Mouse (Mus musculus): ENCODE data around the gene Stat5b. TPM values are rescaled to one million over a fixed set of nuclear protein-coding genes. Genes with fewer than 3 reads are reported as not detected.

Gene Stat5b
- polyA plus RNA-seq, 1 experiment from 2014 or later = 17.3 TPM

DNA sequence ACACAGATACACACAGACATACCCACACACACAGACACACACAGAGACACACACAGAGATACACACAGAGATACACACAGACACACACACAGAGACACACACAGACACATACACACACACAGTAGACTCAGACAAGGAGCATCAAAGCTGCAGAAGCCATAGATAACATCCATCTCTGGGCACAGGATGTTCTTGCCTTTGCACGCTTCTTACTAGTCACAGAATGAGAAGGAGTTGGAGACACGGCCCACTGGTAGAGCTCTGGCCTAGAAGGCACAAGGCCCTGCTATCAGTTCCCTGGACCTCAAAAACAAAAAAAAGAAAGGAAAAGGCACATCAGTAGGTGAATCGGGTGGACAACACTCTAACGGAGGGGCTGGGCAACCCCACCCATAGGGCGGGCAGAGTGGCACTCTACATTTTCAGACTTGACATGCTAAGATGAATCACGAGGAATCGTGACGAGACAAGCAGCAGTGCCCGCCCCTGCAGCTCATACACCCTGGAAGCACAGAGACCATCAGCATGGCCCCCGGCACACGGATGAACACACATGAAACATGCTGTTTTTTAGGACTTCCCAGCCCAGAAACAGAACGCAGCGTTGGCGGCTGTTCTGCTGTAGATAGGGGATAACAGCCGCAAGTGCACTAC is 32.0 kb downstream of the Stat5b start:
- Histone ChIP-seq H3K4me3 (ENCODE audit: low read depth, low read length) (no peak overlapping the region), H3K27me3 (ENCODE audit: control insufficient read depth, insufficient read depth, low read length) (no peaks in the 10 kb centered on the region), H3K36me3 (ENCODE audit: control insufficient read depth, insufficient read depth, low read length) (no peaks in the 10 kb centered on the region), H3K27ac (ENCODE audit: low read depth, low read length) (no peak overlapping the region), H3K9me3 (ENCODE audit: control insufficient read depth, low read length) (no peaks in the 10 kb centered on the region), H3K9ac (replicated peaks; ENCODE audit: low read depth, low read length) (no peak overlapping the region), H3K4me2 (ENCODE audit: low read depth, low read length) (no peak overlapping the region), H3K4me1 (ENCODE audit: control insufficient read depth, insufficient read depth, low read length) (peaks cover 5% of the 10 kb centered on the region; the same call in 1 of the 2 replicates)
- ATAC-seq (ENCODE audit: low read depth) = no peak
- 92% methylated on average over 15 of the region's 15 CpGs for WGBS

DNA sequence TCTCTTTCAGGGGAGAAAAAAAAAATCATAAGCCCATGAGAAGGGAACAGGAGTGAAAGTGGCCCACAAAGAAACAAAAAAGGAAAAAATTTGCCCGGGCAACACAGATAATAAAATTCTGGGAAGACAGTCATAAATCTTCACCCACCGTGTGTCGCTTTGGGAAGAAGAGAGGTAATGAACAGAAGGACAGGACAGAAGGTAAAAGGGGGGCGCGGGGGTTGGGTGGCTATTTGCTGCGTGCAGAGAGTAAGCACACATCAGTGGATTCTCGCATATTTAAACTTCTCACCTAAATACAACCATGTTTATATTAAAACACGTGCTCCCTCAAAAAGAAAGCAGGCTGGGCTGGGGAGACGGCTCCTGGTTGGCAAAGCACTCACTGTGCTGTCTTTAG is 33.2 kb downstream of the Stat5b start:
- peaks cover 5% of the 10 kb centered on the region; the same call in 1 of the 2 replicates for H3K4me1 ChIP-seq (ENCODE audit: control insufficient read depth, insufficient read depth, low read length)
- WGBS = 34% methylated on average over 9 of the region's 9 CpGs
- H3K9ac ChIP-seq (replicated peaks; ENCODE audit: low read depth, low read length) = no peak overlapping the region
- H3K27ac ChIP-seq (ENCODE audit: low read depth, low read length) = no peak overlapping the region
- ATAC-seq (ENCODE audit: low read depth) = no peak
- no peak overlapping the region for H3K4me3 ChIP-seq (ENCODE audit: low read depth, low read length)
- no peaks in the 10 kb centered on the region for H3K9me3 ChIP-seq (ENCODE audit: control insufficient read depth, low read length)
- H3K27me3 ChIP-seq (ENCODE audit: control insufficient read depth, insufficient read depth, low read length) = no peaks in the 10 kb centered on the region
- H3K4me2 ChIP-seq (ENCODE audit: low read depth, low read length) = no peak overlapping the region
- no peaks in the 10 kb centered on the region for H3K36me3 ChIP-seq (ENCODE audit: control insufficient read depth, insufficient read depth, low read length)

DNA sequence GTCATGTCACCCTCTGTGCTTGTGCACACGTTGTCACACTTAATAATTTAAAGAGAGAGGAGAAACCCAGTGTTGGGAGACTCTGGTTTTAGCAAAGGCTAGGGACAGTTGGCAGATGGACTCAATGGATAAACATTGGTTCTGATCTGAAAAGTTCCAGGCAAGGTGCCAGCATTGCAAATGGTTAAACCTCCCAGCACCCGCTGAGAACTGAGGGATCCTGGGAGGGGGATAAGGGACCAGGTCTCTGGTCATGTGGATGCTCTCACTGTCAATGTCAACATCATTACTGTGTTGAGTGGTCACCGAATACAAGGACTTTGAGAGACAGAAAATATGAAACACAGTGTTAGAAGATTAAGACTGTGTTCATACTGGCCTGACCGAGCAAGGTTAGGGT is 33.7 kb downstream of the Stat5b start:
- no peak overlapping the region for H3K27ac ChIP-seq (ENCODE audit: low read depth, low read length)
- H3K9me3 ChIP-seq (ENCODE audit: control insufficient read depth, low read length) = no peaks in the 10 kb centered on the region
- no peak overlapping the region for H3K9ac ChIP-seq (replicated peaks; ENCODE audit: low read depth, low read length)
- H3K4me1 ChIP-seq (ENCODE audit: control insufficient read depth, insufficient read depth, low read length) = peaks cover 5% of the 10 kb centered on the region; the same call in 1 of the 2 replicates
- H3K27me3 ChIP-seq (ENCODE audit: control insufficient read depth, insufficient read depth, low read length) = no peaks in the 10 kb centered on the region
- no peaks in the 10 kb centered on the region for H3K36me3 ChIP-seq (ENCODE audit: control insufficient read depth, insufficient read depth, low read length)
- no peak overlapping the region for H3K4me3 ChIP-seq (ENCODE audit: low read depth, low read length)
- no peak for ATAC-seq (ENCODE audit: low read depth)
- WGBS = 65% methylated on average over 4 of the region's 4 CpGs
- H3K4me2 ChIP-seq (ENCODE audit: low read depth, low read length) = no peak overlapping the region

GRCm38 (mm10) chr11:100816342-100816741 is 34.2 kb downstream of the Stat5b start:
- Histone ChIP-seq H3K9me3 (ENCODE audit: control insufficient read depth, low read length) (no peaks in the 10 kb centered on the region), H3K27me3 (ENCODE audit: control insufficient read depth, insufficient read depth, low read length) (no peaks in the 10 kb centered on the region), H3K4me1 (ENCODE audit: control insufficient read depth, insufficient read depth, low read length) (peaks cover 5% of the 10 kb centered on the region; the same call in 1 of the 2 replicates), H3K4me3 (ENCODE audit: low read depth, low read length) (no peak overlapping the region), H3K9ac (replicated peaks; ENCODE audit: low read depth, low read length) (no peak overlapping the region), H3K36me3 (ENCODE audit: control insufficient read depth, insufficient read depth, low read length) (no peaks in the 10 kb centered on the region), H3K4me2 (ENCODE audit: low read depth, low read length) (no peak overlapping the region), H3K27ac (ENCODE audit: low read depth, low read length) (no peak overlapping the region)
- 74% methylated on average over 3 of the region's 3 CpGs for WGBS
- ATAC-seq (ENCODE audit: low read depth) = no peak

- no peak overlapping the region for H3K27ac ChIP-seq (ENCODE audit: low read depth, low read length)
- ATAC-seq (ENCODE audit: low read depth) = no peak
- H3K4me2 ChIP-seq (ENCODE audit: low read depth, low read length) = no peak overlapping the region
- no peaks in the 10 kb centered on the region for H3K36me3 ChIP-seq (ENCODE audit: control insufficient read depth, insufficient read depth, low read length)
- H3K9ac ChIP-seq (replicated peaks; ENCODE audit: low read depth, low read length) = no peak overlapping the region
- WGBS = 73% methylated on average over 13 of the region's 13 CpGs
- no peak overlapping the region for H3K4me3 ChIP-seq (ENCODE audit: low read depth, low read length)
- H3K27me3 ChIP-seq (ENCODE audit: control insufficient read depth, insufficient read depth, low read length) = no peaks in the 10 kb centered on the region
- H3K4me1 ChIP-seq (ENCODE audit: control insufficient read depth, insufficient read depth, low read length) = peaks cover 5% of the 10 kb centered on the region; the same call in 1 of the 2 replicates
- no peaks in the 10 kb centered on the region for H3K9me3 ChIP-seq (ENCODE audit: control insufficient read depth, low read length)
These were observed 36.0 kb downstream of the Stat5b start for GRCm38 (mm10) chr11:100814498-100814897.

GRCm38 (mm10) chr11:100811132-100811531 is 39.4 kb downstream of the Stat5b start:
- H3K4me3 ChIP-seq (ENCODE audit: low read depth, low read length) = no peak overlapping the region
- no peaks in the 10 kb centered on the region for H3K9me3 ChIP-seq (ENCODE audit: control insufficient read depth, low read length)
- no peak for ATAC-seq (ENCODE audit: low read depth)
- H3K9ac ChIP-seq (replicated peaks; ENCODE audit: low read depth, low read length) = no peak overlapping the region
- H3K4me1 ChIP-seq (ENCODE audit: control insufficient read depth, insufficient read depth, low read length) = no peaks in the 10 kb centered on the region
- no peaks in the 10 kb centered on the region for H3K36me3 ChIP-seq (ENCODE audit: control insufficient read depth, insufficient read depth, low read length)
- no peak overlapping the region for H3K4me2 ChIP-seq (ENCODE audit: low read depth, low read length)
- 96% methylated on average over 2 of the region's 2 CpGs for WGBS
- no peaks in the 10 kb centered on the region for H3K27me3 ChIP-seq (ENCODE audit: control insufficient read depth, insufficient read depth, low read length)
- no peak overlapping the region for H3K27ac ChIP-seq (ENCODE audit: low read depth, low read length)

DNA sequence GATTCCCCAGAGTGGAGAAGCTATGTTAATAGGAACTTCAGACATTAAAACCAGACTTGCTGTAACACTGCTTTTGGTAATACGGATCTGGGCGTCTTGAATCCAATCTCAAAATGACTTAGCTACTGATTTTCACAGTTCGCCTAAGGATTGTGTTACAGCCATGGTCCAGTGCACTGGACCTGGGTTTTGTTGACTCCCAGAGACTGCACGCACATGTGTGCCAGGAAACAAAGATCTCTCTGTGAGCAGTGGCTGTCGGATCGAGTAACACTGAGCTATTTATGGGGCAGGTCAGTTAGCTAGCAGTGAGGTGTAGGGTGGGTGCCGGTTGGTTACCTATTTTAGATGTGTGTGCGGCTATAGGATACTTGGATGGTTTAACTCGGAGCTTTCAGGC is 40.0 kb downstream of the Stat5b start:
- no peak for ATAC-seq (ENCODE audit: low read depth)
- 80% methylated on average over 9 of the region's 9 CpGs for WGBS
- no peak overlapping the region for H3K9ac ChIP-seq (replicated peaks; ENCODE audit: low read depth, low read length)
- H3K4me1 ChIP-seq (ENCODE audit: control insufficient read depth, insufficient read depth, low read length) = no peaks in the 10 kb centered on the region
- H3K27ac ChIP-seq (ENCODE audit: low read depth, low read length) = no peak overlapping the region
- H3K36me3 ChIP-seq (ENCODE audit: control insufficient read depth, insufficient read depth, low read length) = no peaks in the 10 kb centered on the region
- no peak overlapping the region for H3K4me3 ChIP-seq (ENCODE audit: low read depth, low read length)
- no peak overlapping the region for H3K4me2 ChIP-seq (ENCODE audit: low read depth, low read length)
- H3K9me3 ChIP-seq (ENCODE audit: control insufficient read depth, low read length) = no peaks in the 10 kb centered on the region
- H3K27me3 ChIP-seq (ENCODE audit: control insufficient read depth, insufficient read depth, low read length) = no peaks in the 10 kb centered on the region

DNA sequence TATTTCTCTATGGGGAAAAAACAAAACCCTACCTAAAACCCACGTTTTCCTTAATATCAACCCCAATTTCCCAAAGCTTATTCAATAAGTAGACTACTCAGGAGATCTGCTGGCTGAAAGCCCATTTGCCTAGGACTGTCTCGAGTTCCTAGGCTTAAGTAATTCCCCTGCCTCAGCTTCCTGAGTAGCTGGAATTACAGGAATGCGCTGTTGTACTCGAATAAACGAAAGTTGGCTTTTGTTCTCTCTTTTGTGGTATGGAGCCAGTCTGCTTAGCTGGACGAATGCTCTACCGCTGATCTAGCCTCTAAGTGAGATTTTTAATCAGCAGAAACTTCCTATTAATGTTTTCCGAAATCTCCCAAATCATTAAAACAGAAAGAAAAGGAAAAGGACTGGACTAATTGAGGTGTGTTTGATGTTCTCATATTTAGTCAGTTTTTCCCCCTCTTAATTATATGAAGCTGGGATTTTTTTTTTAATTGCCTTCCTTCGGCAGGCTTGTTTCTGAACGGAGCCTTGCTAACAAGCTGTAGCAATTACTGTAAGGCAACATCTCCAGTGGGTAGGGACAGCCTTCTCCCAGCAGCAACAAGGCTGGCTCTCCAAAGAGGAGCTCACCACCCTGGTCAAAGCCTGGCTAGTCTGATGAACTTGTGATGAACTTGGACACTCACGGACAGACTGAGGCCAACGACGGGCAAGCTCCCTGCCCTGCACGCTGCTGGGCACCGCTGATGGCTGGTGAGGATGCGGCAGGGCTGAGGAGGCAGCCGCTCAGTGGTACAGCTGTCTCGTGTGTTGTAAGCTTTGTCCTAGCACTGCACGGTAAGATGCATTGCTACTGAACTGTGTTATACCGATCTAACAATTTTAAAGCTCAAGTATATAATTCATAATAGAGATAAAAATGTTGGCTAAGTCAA is 43.9 kb downstream of the Stat5b start:
- H3K36me3 ChIP-seq (ENCODE audit: control insufficient read depth, insufficient read depth, low read length) = peaks cover 4% of the 10 kb centered on the region; the same call in 1 of the 2 replicates
- ATAC-seq (ENCODE audit: low read depth) = no peak
- H3K4me3 ChIP-seq (ENCODE audit: low read depth, low read length) = no peak overlapping the region
- no peak overlapping the region for H3K9ac ChIP-seq (replicated peaks; ENCODE audit: low read depth, low read length)
- H3K4me1 ChIP-seq (ENCODE audit: control insufficient read depth, insufficient read depth, low read length) = no peaks in the 10 kb centered on the region
- no peak overlapping the region for H3K4me2 ChIP-seq (ENCODE audit: low read depth, low read length)
- WGBS = 75% methylated on average over 20 of the region's 20 CpGs
- no peaks in the 10 kb centered on the region for H3K27me3 ChIP-seq (ENCODE audit: control insufficient read depth, insufficient read depth, low read length)
- no peak overlapping the region for H3K27ac ChIP-seq (ENCODE audit: low read depth, low read length)
- H3K9me3 ChIP-seq (ENCODE audit: control insufficient read depth, low read length) = no peaks in the 10 kb centered on the region

DNA sequence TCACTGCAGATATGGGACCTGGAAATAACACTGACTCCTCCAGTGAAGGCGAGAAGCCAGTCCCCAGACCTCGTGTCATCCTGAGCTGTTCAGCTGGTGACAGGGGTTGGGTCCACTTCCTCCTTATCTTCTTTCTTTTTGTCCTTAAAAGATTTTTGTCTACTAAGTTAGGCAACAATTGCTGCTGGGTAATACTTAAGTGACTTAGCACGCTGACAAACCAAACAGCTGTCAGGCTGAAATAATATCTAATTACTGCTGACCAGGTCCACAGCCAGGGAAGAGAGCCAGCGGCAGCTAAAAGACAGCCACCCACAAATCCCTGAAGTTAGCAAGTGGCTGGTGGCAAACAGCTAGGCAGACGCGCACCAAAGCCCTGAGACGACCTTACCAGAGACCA is 45.0 kb downstream of the Stat5b start:
- Histone ChIP-seq H3K4me3 (ENCODE audit: low read depth, low read length) (no peak overlapping the region), H3K27me3 (ENCODE audit: control insufficient read depth, insufficient read depth, low read length) (no peaks in the 10 kb centered on the region), H3K9ac (replicated peaks; ENCODE audit: low read depth, low read length) (no peak overlapping the region), H3K4me2 (ENCODE audit: low read depth, low read length) (no peak overlapping the region), H3K9me3 (ENCODE audit: control insufficient read depth, low read length) (no peaks in the 10 kb centered on the region), H3K36me3 (ENCODE audit: control insufficient read depth, insufficient read depth, low read length) (peaks cover 4% of the 10 kb centered on the region; the same call in 1 of the 2 replicates), H3K27ac (ENCODE audit: low read depth, low read length) (no peak overlapping the region), H3K4me1 (ENCODE audit: control insufficient read depth, insufficient read depth, low read length) (no peaks in the 10 kb centered on the region)
- ATAC-seq (ENCODE audit: low read depth) = no peak
- 87% methylated on average over 7 of the region's 7 CpGs for WGBS
